Mouse (Mus musculus) C2C12 (cell line): ENCODE measurements around the gene Cdc73.

Source experiments
- CEBPB ChIP-seq: IDR thresholded peaks from one replicate; pipeline ENCODE4 v1.6.1; 2011; ENCODE audit warnings: low read depth, mild to moderate bottlenecking, control low read depth, moderate library complexity
- CTCF ChIP-seq: IDR thresholded peaks from one replicate; pipeline ENCODE4 v1.5.1; 2011; ENCODE audit not compliant: control insufficient read depth, insufficient read depth, insufficient read length
- USF1 ChIP-seq: IDR thresholded peaks from one replicate; pipeline ENCODE4 v1.6.1; 2011; ENCODE audit warnings: low read depth, mild to moderate bottlenecking, control low read depth, moderate library complexity

DNA sequence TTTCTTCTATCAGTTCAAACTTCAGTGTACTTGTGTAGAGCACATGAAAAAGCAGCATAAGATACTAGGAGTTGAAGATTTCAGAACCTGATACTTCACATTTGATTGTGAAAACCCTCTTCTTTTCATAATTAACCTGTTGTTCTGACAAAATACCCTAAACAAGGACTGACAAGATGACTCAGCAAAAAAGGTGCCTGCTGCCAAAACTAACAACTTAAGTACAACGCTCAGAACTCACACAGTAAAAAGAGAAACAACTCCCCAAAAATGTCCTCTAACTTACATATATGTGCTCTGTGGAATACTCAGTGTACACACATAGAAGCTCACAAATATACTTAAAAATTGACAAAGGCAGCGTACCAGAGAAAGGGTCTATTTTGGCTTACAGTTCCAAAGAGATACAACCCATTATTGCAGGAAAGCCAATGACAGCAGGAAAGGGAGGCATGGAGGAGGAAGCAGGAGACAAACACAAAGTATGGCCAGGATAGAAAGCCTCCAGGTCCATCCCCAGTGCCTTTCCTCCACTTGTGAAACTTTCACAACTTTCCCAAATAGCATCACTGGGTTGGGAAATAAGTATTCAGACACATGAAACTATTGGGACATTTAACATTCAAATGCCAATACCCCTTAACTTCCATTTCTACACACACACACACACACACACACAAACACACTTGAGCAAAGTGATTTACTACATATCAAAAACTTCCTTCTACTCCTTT lies 69.7 kb downstream of the Cdc73 start:
- TF ChIP-seq CTCF (no peak), USF1 (no peak), CEBPB (no peak)
